Mouse (Mus musculus): ENCODE data around the gene Shank3.

Gene Shank3

DNA sequence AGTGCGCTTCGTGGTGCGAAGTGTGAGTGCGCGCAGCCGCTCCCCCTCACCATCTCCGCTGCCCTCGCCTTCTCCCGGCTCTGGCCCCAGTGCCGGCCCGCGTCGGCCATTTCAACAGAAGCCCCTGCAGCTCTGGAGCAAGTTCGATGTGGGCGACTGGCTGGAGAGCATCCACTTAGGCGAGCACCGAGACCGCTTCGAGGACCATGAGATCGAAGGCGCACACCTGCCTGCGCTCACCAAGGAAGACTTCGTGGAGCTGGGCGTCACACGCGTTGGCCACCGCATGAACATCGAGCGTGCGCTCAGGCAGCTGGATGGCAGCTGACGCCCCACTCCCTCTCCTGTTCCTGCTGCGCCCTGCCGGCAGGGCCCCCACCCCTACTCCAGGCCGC, 58.6 kb downstream of the Shank3 start:
- DNase-seq: no peak

- no peak for DNase-seq
These were observed 59.8 kb downstream of the Shank3 start for GRCm38 (mm10) chr15:89559202-89559731.

GRCm38 (mm10) chr15:89568114-89568513, 68.7 kb downstream of the Shank3 start, which contains the start of gene Acr:
Acr (plus strand) TSS chr15:89568326.
- DNase-seq: no peak

DNA sequence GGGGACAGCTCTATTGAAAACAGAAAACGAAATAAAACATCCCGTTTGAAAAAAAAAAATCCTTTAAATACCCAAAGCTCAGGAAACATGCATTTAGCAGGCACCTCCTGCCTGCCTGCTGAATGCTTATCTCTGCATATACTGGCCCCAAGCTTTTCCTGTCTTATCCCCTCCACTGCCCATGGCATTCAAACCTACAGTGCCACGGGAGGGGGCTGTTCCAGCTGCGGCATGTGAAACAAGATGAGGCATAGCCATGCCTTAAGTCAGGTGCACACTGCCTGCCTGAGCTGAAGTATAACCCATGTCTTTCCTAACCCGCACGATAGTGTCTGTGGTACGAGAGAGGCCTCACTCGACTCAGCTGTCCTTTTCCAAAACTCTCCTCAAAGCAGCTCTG, 72.7 kb downstream of the Shank3 start:
- DNase-seq: no peak

DNA sequence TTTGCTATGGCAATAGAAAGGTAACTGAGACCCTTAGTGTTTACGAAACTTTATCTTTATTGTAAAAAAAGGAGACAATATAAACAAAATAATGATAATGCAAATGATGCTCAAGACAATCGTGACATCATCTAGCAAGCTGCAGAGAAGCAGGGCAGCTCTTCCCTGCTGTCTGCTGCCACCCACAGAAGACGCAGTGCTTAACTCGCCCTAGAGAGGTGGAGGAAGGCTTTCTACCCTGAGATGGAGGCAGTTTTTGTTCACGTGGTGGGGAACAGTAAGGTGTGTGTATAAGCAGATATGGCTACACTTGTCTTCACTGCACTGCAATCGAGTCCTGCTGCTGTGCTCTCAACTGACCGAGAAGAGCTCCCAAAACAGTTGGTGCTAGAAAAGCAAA, 83.1 kb downstream of the Shank3 start:
- DNase-seq: no peak

- no peak for DNase-seq
These were observed 85.7 kb downstream of the Shank3 start for GRCm38 (mm10) chr15:89585101-89585500.

- no peak for DNase-seq
These were observed 86.2 kb downstream of the Shank3 start for GRCm38 (mm10) chr15:89585631-89586030.

GRCm38 (mm10) chr15:89589146-89589545, 89.7 kb downstream of the Shank3 start:
- DNase-seq: no peak

DNA sequence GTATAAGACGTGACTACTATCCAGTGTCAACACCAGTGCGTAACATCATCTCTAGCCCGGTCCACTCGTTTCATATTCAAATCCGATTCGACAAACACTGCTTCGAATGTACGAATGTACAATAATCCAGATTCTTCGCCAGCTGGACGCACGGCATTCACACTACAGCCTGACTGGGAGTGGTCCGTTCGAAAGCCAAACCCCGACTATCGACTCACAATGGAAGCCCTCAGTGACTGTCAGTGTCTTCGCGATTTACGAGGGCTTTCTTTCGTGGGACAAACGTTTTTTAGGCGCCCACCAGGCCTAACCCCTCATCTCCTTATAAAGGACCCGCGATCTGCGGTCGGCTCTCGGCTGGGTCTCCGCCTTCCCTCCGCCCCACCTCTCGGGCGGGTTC, 91.9 kb downstream of the Shank3 start:
- no peak for DNase-seq

DNA sequence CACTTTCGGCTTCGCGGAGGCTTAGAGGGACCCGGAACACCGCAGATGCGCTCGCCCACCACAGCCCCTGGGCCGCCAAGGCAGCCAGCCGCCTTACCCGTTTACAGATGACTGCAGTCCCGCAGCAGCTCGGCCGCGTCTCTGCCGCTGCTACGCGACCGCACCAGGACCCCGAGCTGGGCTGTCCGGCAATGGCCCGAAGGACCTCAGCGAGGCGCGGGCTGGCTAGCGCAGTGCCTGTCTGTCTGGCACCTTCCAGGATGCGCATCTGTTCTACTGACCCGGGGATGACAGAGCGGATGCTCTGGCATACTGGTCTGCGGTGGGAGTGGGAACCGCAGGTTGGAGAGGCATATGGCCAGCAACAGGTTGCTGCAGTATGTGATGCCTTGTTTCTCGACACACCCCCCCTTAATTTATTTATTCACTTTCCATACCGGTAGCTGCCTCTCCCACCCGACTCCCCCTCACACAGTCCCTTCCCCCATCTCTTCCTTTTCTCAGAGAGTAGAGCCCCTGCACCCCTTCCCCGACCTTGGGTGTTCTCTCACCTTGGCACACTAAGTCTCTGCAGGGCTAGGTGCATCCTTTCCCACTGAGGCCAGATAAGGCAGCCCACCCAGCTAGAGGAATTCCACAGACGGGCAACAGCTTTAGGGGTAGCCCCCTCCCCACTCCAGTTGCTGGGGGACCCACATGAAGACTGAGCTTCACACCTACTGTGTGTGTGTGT, 92.5 kb downstream of the Shank3 start, which contains the start of gene Rabl2:
Rabl2 (minus strand) TSS at position 201 of the 733 bp plus-strand sequence.
- DNase-seq: peak; percentile 77

- no peak for DNase-seq
These were observed 93.1 kb downstream of the Shank3 start for GRCm38 (mm10) chr15:89592548-89592947.

DNA sequence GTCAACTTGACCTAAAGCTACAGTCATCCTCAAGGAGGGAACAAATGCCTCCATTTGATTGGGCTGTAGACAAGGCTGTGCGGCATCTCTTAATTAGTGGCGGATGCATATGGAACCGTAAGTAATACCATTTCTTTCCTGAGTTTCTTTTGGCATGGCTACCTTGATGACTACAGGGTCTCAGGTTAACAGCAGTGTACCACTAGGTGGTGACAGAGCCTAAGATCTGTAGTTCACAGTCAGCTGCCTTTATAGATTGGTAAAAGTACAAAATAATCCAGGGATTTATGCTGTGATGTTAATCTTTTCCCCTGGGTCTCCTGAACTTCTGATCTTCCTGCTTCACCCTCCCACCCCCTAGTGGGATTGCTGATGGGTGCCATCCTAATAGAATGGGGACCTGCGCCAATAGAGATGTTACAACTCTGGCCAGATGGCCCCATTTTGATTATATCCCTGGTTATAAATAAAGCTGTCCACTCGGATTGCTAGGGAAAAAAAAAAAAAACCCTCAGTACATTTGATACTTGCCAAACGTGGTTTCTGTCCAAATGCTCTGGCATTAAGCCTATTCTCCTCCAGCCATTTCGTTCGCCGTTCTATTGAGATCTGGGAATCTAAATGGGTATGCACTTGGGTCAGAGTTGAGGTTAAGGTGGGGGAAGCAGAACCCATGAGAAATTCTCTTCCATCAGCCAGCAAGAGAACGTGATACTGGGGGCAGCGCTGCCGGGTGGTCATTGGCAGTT, 106.6 kb downstream of the Shank3 start:
- no peak for DNase-seq

DNA sequence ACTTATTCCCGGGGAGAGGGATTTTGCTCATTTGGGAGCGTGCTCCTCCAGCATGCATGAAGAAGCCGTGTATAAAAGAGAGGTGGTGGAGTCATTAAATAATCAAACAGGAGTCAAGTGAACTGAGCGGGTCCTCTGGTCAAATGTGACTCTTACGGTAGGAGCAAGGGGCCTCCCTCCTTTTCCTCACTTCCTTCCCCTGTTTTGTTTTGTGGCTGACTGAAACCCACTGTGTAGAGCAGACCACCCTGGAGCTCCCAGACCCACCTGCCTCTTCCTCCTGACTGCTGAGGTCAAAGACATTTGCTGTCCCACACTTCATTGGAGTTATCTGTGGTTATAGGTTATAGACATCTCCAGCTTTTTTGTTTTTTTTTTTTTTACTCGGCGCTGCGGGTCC, 108.1 kb downstream of the Shank3 start:
- no peak for DNase-seq

- no peak for DNase-seq
These were observed 108.5 kb downstream of the Shank3 start for GRCm38 (mm10) chr15:89607888-89608287.

All from thymus, postnatal 14 days (tissue).